Mouse (Mus musculus) heart, postnatal 0 days (tissue): ENCODE data around the gene Rtp1. TPM values are rescaled to one million over a fixed set of nuclear protein-coding genes. Genes with fewer than 3 reads are reported as not detected.

Experiments used
- ATAC-seq: fragments of 200-750 bp; cut with Nextera tagmentation; 2 replicates; pipeline ENCODE4 v1.8.0; 2017; ENCODE audit warnings: low read depth, moderate number of reproducible peaks, moderate library complexity; ENCODE audit not compliant: insufficient read depth
- DNase-seq: peaks from one replicate; pipeline ENCODE4 v3.0.0-alpha.2; 2016; ENCODE audit warnings: low spot score
- H3K27ac ChIP-seq: fragments of 300-500 bp; sonication (generic); 2 replicates; pipeline ENCODE4 v1.5.1; 2014; ENCODE audit warnings: low read depth, mild to moderate bottlenecking
- H3K27me3 ChIP-seq: fragments of 300-500 bp; sonication (generic); 2 replicates; pipeline ENCODE4 v1.6.1; 2014; ENCODE audit warnings: low read length, mixed read lengths; ENCODE audit not compliant: control insufficient read depth, insufficient read depth
- H3K36me3 ChIP-seq: fragments of 300-500 bp; sonication (generic); replicated peaks from 2 replicates; pipeline ENCODE4 v1.6.1; 2014; ENCODE audit warnings: low read length, mixed read lengths; ENCODE audit not compliant: control insufficient read depth, insufficient read depth
- H3K4me1 ChIP-seq: fragments of 300-500 bp; sonication (generic); 2 replicates; pipeline ENCODE4 v1.6.1; 2014; ENCODE audit warnings: antibody characterized with exemption; ENCODE audit not compliant: control insufficient read depth, insufficient read depth
- H3K4me2 ChIP-seq: fragments of 300-500 bp; sonication (generic); 2 replicates; pipeline ENCODE4 v1.6.1; 2014; ENCODE audit warnings: low read depth, mild to moderate bottlenecking, low read length, moderate library complexity
- H3K4me3 ChIP-seq: fragments of 300-500 bp; sonication (generic); 2 replicates; pipeline ENCODE4 v1.5.1; 2014; ENCODE audit warnings: low read depth, low read length
- H3K9ac ChIP-seq: fragments of 300-500 bp; sonication (generic); replicated peaks from 2 replicates; pipeline ENCODE4 v1.6.1; 2014; ENCODE audit warnings: low read depth, low read length, mixed read lengths
- H3K9me3 ChIP-seq: fragments of 300-500 bp; sonication (generic); replicated peaks from 2 replicates; pipeline ENCODE4 v1.6.1; 2016; ENCODE audit warnings: low read length; ENCODE audit not compliant: control insufficient read depth
- CTCF ChIP-seq: IDR thresholded peaks from 2 replicates; pipeline ENCODE4 v1.5.1; 2016; ENCODE audit warnings: antibody characterized with exemption, control low read depth, low read depth
- EP300 ChIP-seq: IDR thresholded peaks from 2 replicates; pipeline ENCODE4 v1.6.1; 2016; ENCODE audit warnings: antibody characterized with exemption, low read depth
- WGBS: fragments of 180-500 bp; shearing (Covaris S2); extraction: QIAGEN DNeasy Blood & Tissue Kit; methylation state at CpG from one replicate; pipeline ENCODE4 v1.1.7; 2014; 5-methylcytosine and 5-hydroxymethylcytosine counted together
- polyA plus RNA-seq: library from polyadenylated mRNA; unstranded; fragments of >200 nt; fragmentation: Nextera tagmentation; extraction: Ambion mirVana; gene quantifications from 2 replicates; pipeline ENCODE4 v1.2.1, GENCODE M21; 2015
- total RNA-seq: library from RNA; depleted of rRNA; stranded (reverse); fragments of >200 nt; gene quantifications from 2 replicates; pipeline ENCODE4 v1.2.3, GENCODE M21; 2014; ENCODE audit warnings: low replicate concordance

The Rtp1 gene
- total and polyA plus RNA-seq, 2 experiments from 2014 or later = not detected

DNA sequence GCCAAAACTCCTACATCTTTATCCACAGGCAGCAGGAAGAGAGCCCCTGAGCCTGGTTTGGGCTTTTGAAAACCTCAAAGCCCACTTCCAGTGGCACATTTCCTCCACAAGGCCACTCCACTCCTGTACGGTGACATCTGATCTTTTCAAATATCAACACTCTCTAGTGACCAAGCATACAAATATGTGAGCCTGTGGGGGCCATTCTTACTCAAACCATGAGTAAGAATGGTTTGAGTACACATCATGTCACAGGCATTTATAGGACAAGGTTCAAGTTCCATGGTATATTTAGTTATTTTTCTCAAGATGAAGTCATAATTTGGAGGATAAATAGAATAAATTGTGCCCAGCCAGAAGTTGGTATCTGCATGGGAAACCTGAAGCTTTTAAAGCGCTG, 21.0 kb downstream of the Rtp1 start:
- H3K4me1 ChIP-seq = no peaks in the 10 kb centered on the region
- H3K36me3 ChIP-seq = no peaks in the 10 kb centered on the region
- DNase-seq = no peak
- H3K9ac ChIP-seq = no peak overlapping the region
- ATAC-seq = no peak
- no peak overlapping the region for H3K27ac ChIP-seq
- H3K9me3 ChIP-seq = no peaks in the 10 kb centered on the region
- H3K4me3 ChIP-seq = no peak overlapping the region
- H3K4me2 ChIP-seq = no peak overlapping the region
- H3K27me3 ChIP-seq = no peaks in the 10 kb centered on the region
- WGBS = 63% methylated on average over 2 of the region's 2 CpGs
- TF ChIP-seq EP300 (no peak), CTCF (no peak)

DNA sequence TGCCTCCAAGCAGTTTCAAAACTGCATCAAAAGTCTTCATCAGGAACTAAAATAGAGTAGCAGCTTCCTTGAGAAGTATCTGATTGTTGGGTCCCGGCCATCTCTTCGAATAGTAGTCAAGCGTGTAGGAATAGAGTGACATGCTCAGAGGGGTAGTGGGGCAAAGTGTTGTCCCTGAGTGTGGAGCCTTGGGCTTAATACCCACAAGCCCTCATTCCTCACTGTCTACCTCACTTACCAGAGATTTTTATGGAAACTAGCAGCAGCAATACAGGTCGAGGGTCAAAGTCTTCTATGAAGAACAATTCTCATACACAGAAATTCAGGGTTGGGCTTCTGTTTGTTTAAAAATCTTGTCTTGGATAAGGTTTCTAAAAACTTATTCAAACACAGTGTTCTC, 21.9 kb downstream of the Rtp1 start:
- Histone ChIP-seq H3K4me3 (no peak overlapping the region), H3K4me2 (no peak overlapping the region), H3K9me3 (no peaks in the 10 kb centered on the region), H3K36me3 (no peaks in the 10 kb centered on the region), H3K4me1 (no peaks in the 10 kb centered on the region), H3K27ac (no peak overlapping the region), H3K27me3 (no peaks in the 10 kb centered on the region), H3K9ac (no peak overlapping the region)
- no peak for TF ChIP-seq CTCF
- TF ChIP-seq EP300 = no peak
- 68% methylated on average over 4 of the region's 4 CpGs for WGBS
- ATAC-seq = no peak
- no peak for DNase-seq

DNA sequence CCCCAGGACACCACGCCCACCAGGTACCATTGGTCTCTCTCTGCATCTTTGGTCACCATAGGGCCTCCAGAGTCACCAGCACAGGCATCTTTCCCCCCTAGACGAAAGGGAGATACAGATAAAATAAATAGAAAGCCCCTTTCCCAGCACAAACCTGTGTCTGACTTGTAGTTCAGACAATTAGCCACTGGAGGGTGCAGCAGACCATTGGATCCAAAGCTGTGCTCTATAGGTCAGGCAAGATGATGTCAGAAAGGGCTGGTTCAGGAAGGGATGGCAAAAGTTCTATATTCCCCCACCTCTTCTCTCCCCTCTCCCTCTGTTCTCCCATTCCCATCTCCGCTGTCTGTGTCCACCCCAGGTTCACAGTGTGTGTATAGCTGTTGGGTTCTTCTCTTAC, 23.5 kb downstream of the Rtp1 start:
- 16% methylated on average over 3 of the region's 3 CpGs for WGBS
- DNase-seq = peak; percentile 65
- no peak for TF ChIP-seq EP300
- peak; percentile 90 for TF ChIP-seq CTCF

DNA sequence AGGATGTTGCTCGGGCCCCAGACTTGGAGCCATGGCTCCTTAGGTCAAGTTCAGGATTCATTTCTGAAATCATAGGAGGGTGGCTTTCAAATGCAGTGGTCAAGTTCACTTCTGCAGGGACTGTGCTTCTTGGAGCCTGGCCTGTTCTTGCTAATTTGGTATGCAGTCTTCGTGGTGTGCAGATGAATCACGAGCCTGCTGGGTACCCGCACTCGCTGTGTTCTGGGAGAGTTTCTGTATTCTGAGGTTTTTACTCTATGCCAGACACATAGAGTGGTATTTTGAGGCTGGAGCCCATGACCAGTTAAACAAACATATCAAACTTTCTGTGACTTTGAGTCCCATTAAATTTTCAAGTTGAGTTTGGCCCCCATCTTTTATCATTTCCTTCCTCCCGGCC, 25.4 kb downstream of the Rtp1 start:
- Histone ChIP-seq H3K27ac (no peak overlapping the region), H3K4me3 (no peak overlapping the region), H3K4me2 (no peak overlapping the region), H3K4me1 (peaks cover 3% of the 10 kb centered on the region; the same call in 1 of the 2 replicates), H3K9ac (no peak overlapping the region), H3K27me3 (no peaks in the 10 kb centered on the region), H3K9me3 (no peaks in the 10 kb centered on the region), H3K36me3 (no peaks in the 10 kb centered on the region)
- WGBS = 73% methylated on average over 6 of the region's 6 CpGs
- ATAC-seq (no peak), DNase-seq (no peak)
- TF ChIP-seq EP300 (no peak), CTCF (no peak)

More for the DNA sequence above, 23.5 kb downstream of the Rtp1 start:
- Histone ChIP-seq H3K9ac (no peak overlapping the region), H3K9me3 (no peaks in the 10 kb centered on the region), H3K4me3 (no peak overlapping the region), H3K27ac (no peak overlapping the region), H3K27me3 (no peaks in the 10 kb centered on the region), H3K4me1 (peaks cover 3% of the 10 kb centered on the region; the same call in 1 of the 2 replicates), H3K4me2 (no peak overlapping the region), H3K36me3 (no peaks in the 10 kb centered on the region)
- peak; percentile 53; the same call in 1 of the 2 replicates for ATAC-seq

DNA sequence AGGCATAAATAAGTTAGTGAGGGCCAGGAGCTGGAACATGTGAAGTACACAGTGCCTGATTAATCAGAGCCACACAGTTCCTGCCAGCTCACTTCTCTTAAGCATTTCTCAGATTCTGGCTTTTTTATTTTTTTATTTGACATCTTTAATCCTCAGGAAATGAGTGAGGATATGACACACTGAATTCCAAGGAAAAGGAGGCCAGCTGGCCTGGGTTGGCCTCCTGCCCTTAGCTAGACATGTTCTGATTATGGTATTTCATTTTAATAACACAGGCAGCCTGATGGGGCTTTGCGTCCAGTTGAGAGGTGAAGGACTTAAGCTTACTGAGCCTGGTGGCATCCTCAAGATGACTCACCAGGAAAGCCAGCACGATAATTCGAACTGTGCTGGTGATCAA, 27.6 kb downstream of the Rtp1 start:
- Histone ChIP-seq H3K27me3 (no peaks in the 10 kb centered on the region), H3K27ac (peak overlapping the region; percentile 49), H3K4me3 (no peak overlapping the region), H3K4me1 (peaks cover 3% of the 10 kb centered on the region; the same call in 1 of the 2 replicates), H3K36me3 (no peaks in the 10 kb centered on the region), H3K4me2 (no peak overlapping the region), H3K9ac (no peak overlapping the region), H3K9me3 (no peaks in the 10 kb centered on the region)
- DNase-seq = peak; percentile 52
- 38% methylated on average over 3 of the region's 3 CpGs for WGBS
- TF ChIP-seq EP300 (no peak), CTCF (no peak)
- ATAC-seq = peak; percentile 49

DNA sequence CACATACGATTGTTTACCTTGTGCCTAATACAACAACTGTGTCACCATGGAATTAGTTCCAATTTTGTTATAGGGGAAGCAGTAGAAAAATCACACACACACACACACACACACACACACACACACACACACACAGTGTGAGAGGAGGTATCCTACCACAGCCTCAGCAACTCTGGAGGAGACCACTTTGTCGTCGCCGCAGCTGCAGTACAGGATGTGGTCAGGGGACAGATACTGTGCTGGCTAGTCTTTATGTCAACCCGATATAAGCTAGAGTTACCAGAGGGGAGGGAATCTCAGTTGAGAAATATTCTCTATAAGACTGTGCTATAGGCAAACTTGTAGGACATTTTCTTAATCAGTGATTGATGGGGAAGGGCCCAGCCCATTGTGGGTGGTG, 28.4 kb downstream of the Rtp1 start:
- 79% methylated on average over 5 of the region's 5 CpGs for WGBS

More for the DNA sequence above, 28.4 kb downstream of the Rtp1 start:
- ATAC-seq (no peak), DNase-seq (no peak)
- H3K4me3 ChIP-seq = no peak overlapping the region
- no peaks in the 10 kb centered on the region for H3K9me3 ChIP-seq
- no peaks in the 10 kb centered on the region for H3K36me3 ChIP-seq
- H3K4me2 ChIP-seq = no peak overlapping the region
- peaks cover 3% of the 10 kb centered on the region; the same call in 1 of the 2 replicates for H3K4me1 ChIP-seq
- no peaks in the 10 kb centered on the region for H3K27me3 ChIP-seq
- no peak overlapping the region for H3K27ac ChIP-seq
- TF ChIP-seq CTCF (no peak), EP300 (no peak)
- no peak overlapping the region for H3K9ac ChIP-seq
